Mouse (Mus musculus) lung, adult 2 months (tissue): ENCODE data around the gene Ly75. TPM values are rescaled to one million over a fixed set of nuclear protein-coding genes. Genes with fewer than 3 reads are reported as not detected.

ENCODE experiments used
- DNase-seq: peaks from one replicate; pipeline ENCODE4 v3.0.0; 2022
- H3K4me1 ChIP-seq: fragments of 200-500 bp; 2 replicates; pipeline ENCODE4 v1.6.1; 2011; ENCODE audit warnings: low read length; ENCODE audit not compliant: control insufficient read depth, insufficient read depth
- H3K4me3 ChIP-seq: fragments of 200-500 bp; replicated peaks from 2 replicates; pipeline ENCODE3; 2011; ENCODE audit warnings: low read depth, mild to moderate bottlenecking, control low read depth, low read length; ENCODE audit errors: extremely low read depth
- CTCF ChIP-seq: fragments of 200-500 bp; IDR thresholded peaks from 2 replicates; pipeline ENCODE4 v1.5.1; 2011; ENCODE audit warnings: mild to moderate bottlenecking, low read length, control low read depth; ENCODE audit not compliant: insufficient read depth
- POLR2A ChIP-seq: fragments of 200-500 bp; IDR thresholded peaks from 2 replicates; pipeline ENCODE4 v1.6.1; 2011; ENCODE audit warnings: low read depth, mild to moderate bottlenecking, control low read depth, low read length, borderline replicate concordance; ENCODE audit errors: extremely low read depth
- WGBS: fragments of 180-500 bp; shearing (Covaris S2); methylation state at CpG from one replicate; pipeline ENCODE4 v1.1.7; 2018; 5-methylcytosine and 5-hydroxymethylcytosine counted together
- polyA plus RNA-seq: library from polyadenylated mRNA; depleted of rRNA; stranded (reverse); fragments of >200 nt; gene quantifications from 2 replicates; pipeline ENCODE4 v1.2.3, GENCODE M21; 2012; rRNA removed

The Ly75 gene
- polyA plus RNA-seq, 1 experiment, result 2.9 TPM

DNA sequence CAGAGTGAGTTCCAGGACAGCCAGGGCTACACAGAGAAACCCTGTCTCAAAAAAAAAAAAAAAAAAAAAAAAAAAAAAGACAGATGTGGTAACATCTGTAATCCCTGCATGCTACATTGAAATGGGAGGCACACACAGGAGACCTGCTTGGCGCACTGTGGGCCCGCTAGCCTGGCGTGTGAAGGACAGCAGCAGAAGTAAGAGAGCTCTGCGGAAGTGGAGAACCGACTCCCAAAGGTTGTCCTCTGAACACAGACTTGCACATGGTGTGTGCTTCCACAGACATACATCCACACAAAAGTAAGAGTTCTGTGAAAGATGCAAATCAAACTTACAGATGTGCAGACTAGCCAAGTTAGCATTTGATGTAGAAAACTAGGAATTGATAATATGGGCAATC is 123.9 kb downstream of the Ly75 start:
- Histone ChIP-seq H3K4me1 (no peaks in the 10 kb centered on the region), H3K4me3 (no peak overlapping the region)
- 95% methylated on average over 5 of the region's 5 CpGs for WGBS
- TF ChIP-seq CTCF (no peak), POLR2A (no peak)
- no peak for DNase-seq

DNA sequence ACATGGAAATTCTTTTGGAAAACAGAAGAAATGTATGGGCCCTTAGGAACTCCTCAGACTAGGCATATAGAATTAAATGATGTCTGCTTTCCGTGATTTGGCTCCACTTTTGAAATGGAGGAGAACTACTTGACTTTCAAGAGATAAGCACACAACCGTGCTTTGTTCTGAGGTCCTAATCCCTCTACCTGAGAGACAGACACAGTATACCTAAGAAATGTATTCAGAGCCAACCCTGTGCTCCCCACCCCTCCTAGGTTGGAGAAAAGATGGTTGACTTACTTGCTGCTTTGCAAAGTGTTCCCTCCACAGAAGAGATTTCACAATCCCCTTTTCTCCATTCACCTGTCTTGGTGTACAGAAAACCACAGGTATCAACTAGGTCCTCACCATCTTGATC is 126.4 kb downstream of the Ly75 start:
- DNase-seq, result no peak
- WGBS, result 73% methylated on average over 2 of the region's 2 CpGs
- no peak overlapping the region for H3K4me3 ChIP-seq
- no peaks in the 10 kb centered on the region for H3K4me1 ChIP-seq
- TF ChIP-seq CTCF, result no peak
- no peak for TF ChIP-seq POLR2A

DNA sequence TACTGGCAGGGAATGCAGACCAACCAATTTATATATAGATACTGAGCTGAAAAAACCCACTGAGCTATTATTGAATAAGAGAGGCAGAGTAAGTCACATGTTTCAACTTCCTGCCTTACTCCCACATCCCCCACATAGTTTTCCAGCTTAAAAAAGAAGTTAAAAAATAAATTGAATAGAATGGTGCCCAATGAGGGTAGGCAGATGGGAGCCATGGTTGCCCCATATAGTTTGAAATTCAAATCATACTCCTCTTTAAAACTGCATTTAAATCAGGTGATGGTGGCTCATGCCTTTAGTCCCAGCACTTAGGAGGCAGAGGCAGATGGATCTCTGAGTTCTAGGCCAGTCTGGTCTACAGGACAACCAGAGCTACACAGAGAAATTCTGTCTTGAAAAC is 129.6 kb downstream of the Ly75 start:
- DNase-seq, result no peak
- no peak for TF ChIP-seq CTCF
- no peak for TF ChIP-seq POLR2A
- Histone ChIP-seq H3K4me3 (no peak overlapping the region), H3K4me1 (no peaks in the 10 kb centered on the region)

DNA sequence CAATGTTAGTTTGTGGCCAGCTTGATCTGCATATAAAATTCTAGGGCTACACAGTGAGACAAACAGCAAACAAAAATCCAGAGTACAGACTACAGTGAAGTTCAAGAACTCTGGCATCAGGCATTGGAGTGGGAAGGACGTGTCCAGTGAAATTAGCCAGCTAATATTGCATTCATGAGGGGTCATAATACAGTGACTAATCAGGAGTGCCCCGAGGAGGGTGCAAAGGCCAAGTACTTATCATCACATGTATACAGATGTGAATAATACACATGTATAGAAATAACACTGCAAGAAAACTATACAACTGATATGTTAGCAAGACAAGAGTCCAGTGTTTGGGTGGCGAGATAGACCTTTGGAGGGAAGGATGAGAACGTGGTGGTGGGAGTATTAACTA is 130.3 kb downstream of the Ly75 start:
- 73% methylated on average over 4 of the region's 4 CpGs for WGBS
- no peak overlapping the region for H3K4me3 ChIP-seq
- no peaks in the 10 kb centered on the region for H3K4me1 ChIP-seq
- DNase-seq, result no peak
- TF ChIP-seq CTCF (no peak), POLR2A (no peak)

Other genes with a start within 250 kb of the Ly75 start
- 17.3 and 21.9 TPM in 2 replicates for gene Baz2b, start 173.5 kb downstream of the Ly75 start, polyA plus RNA-seq
- gene March7, start 173.4 kb downstream of the Ly75 start, polyA plus RNA-seq, result 7.7 and 13.4 TPM in 2 replicates
- gene Cd302, start 98.8 kb downstream of the Ly75 start, polyA plus RNA-seq, result 25.5 and 30.2 TPM in 2 replicates
- 9.3 and 14.1 TPM in 2 replicates for gene Pla2r1, start 170.0 kb upstream of the Ly75 start, polyA plus RNA-seq